Mouse (Mus musculus) heart, postnatal 0 days (tissue): ENCODE data around the gene Mast4. TPM values are rescaled to one million over a fixed set of nuclear protein-coding genes. Genes with fewer than 3 reads are reported as not detected.

Source experiments
- ATAC-seq: fragments of 200-750 bp; cut with Nextera tagmentation; 2 replicates; pipeline ENCODE4 v1.8.0; 2017; ENCODE audit warnings: low read depth, moderate number of reproducible peaks, moderate library complexity; ENCODE audit not compliant: insufficient read depth
- DNase-seq: peaks from one replicate; pipeline ENCODE4 v3.0.0-alpha.2; 2016; ENCODE audit warnings: low spot score
- H3K27ac ChIP-seq: fragments of 300-500 bp; sonication (generic); 2 replicates; pipeline ENCODE4 v1.5.1; 2014; ENCODE audit warnings: low read depth, mild to moderate bottlenecking
- H3K27me3 ChIP-seq: fragments of 300-500 bp; sonication (generic); 2 replicates; pipeline ENCODE4 v1.6.1; 2014; ENCODE audit warnings: low read length, mixed read lengths; ENCODE audit not compliant: control insufficient read depth, insufficient read depth
- H3K36me3 ChIP-seq: fragments of 300-500 bp; sonication (generic); replicated peaks from 2 replicates; pipeline ENCODE4 v1.6.1; 2014; ENCODE audit warnings: low read length, mixed read lengths; ENCODE audit not compliant: control insufficient read depth, insufficient read depth
- H3K4me1 ChIP-seq: fragments of 300-500 bp; sonication (generic); 2 replicates; pipeline ENCODE4 v1.6.1; 2014; ENCODE audit warnings: antibody characterized with exemption; ENCODE audit not compliant: control insufficient read depth, insufficient read depth
- H3K4me2 ChIP-seq: fragments of 300-500 bp; sonication (generic); 2 replicates; pipeline ENCODE4 v1.6.1; 2014; ENCODE audit warnings: low read depth, mild to moderate bottlenecking, low read length, moderate library complexity
- H3K4me3 ChIP-seq: fragments of 300-500 bp; sonication (generic); 2 replicates; pipeline ENCODE4 v1.5.1; 2014; ENCODE audit warnings: low read depth, low read length
- H3K9ac ChIP-seq: fragments of 300-500 bp; sonication (generic); replicated peaks from 2 replicates; pipeline ENCODE4 v1.6.1; 2014; ENCODE audit warnings: low read depth, low read length, mixed read lengths
- H3K9me3 ChIP-seq: fragments of 300-500 bp; sonication (generic); replicated peaks from 2 replicates; pipeline ENCODE4 v1.6.1; 2016; ENCODE audit warnings: low read length; ENCODE audit not compliant: control insufficient read depth
- CTCF ChIP-seq: IDR thresholded peaks from 2 replicates; pipeline ENCODE4 v1.5.1; 2016; ENCODE audit warnings: antibody characterized with exemption, control low read depth, low read depth
- EP300 ChIP-seq: IDR thresholded peaks from 2 replicates; pipeline ENCODE4 v1.6.1; 2016; ENCODE audit warnings: antibody characterized with exemption, low read depth
- WGBS: fragments of 180-500 bp; shearing (Covaris S2); extraction: QIAGEN DNeasy Blood & Tissue Kit; methylation state at CpG from one replicate; pipeline ENCODE4 v1.1.7; 2014; 5-methylcytosine and 5-hydroxymethylcytosine counted together
- polyA plus RNA-seq: library from polyadenylated mRNA; unstranded; fragments of >200 nt; fragmentation: Nextera tagmentation; extraction: Ambion mirVana; gene quantifications from 2 replicates; pipeline ENCODE4 v1.2.1, GENCODE M21; 2015
- total RNA-seq: library from RNA; depleted of rRNA; stranded (reverse); fragments of >200 nt; gene quantifications from 2 replicates; pipeline ENCODE4 v1.2.3, GENCODE M21; 2014; ENCODE audit warnings: low replicate concordance

The Mast4 gene
- total and polyA plus RNA-seq, 2 experiments from 2014 or later = 26.7 to 35.5 TPM

DNA sequence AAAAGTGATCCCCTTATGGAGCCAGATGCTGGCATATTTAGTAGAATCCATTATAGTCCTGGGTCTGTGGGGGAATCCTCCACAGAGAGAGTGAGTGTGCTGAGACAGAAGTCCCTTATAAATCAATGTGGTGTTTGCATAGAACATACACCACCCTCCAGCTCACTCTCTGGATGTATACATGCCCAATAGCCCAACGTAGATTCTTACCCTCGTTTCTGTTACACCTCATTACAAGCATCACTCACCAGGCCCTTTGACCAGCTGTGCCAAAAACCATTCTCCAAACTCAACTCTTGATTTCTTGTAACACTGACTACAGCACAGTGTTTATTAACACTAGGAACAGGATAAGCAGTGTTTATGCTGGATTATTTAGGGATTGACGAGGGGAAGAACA lies 72.2 kb downstream of the Mast4 start:
- H3K4me3 ChIP-seq = no peak overlapping the region
- H3K36me3 ChIP-seq = no peaks in the 10 kb centered on the region
- no peaks in the 10 kb centered on the region for H3K27me3 ChIP-seq
- TF ChIP-seq CTCF (no peak), EP300 (no peak)
- DNase-seq = no peak
- peaks cover 8% of the 10 kb centered on the region; the same call in 1 of the 2 replicates for H3K4me1 ChIP-seq
- H3K9me3 ChIP-seq = 0 out of 2 replicates have a peak, but pooled peaks cover 3% of the 10 kb centered on the region
- no peak overlapping the region for H3K4me2 ChIP-seq
- H3K9ac ChIP-seq = no peak overlapping the region
- 76% methylated on average over 3 of the region's 3 CpGs for WGBS
- ATAC-seq = no peak
- no peak overlapping the region for H3K27ac ChIP-seq

- WGBS = 48% methylated on average over 3 of the region's 3 CpGs
- no peak overlapping the region for H3K4me2 ChIP-seq
- no peak for TF ChIP-seq EP300
- TF ChIP-seq CTCF = no peak
- peaks cover 8% of the 10 kb centered on the region; the same call in 1 of the 2 replicates for H3K4me1 ChIP-seq
- no peaks in the 10 kb centered on the region for H3K36me3 ChIP-seq
- H3K27ac ChIP-seq = no peak overlapping the region
- no peak overlapping the region for H3K4me3 ChIP-seq
- peak; percentile 51; the same call in 1 of the 2 replicates for ATAC-seq
- H3K9me3 ChIP-seq = 0 out of 2 replicates have a peak, but pooled peaks cover 3% of the 10 kb centered on the region
- no peak overlapping the region for H3K9ac ChIP-seq
- no peak for DNase-seq
- no peaks in the 10 kb centered on the region for H3K27me3 ChIP-seq
Observed at GRCm38 (mm10) chr13:103260414-103260813, 73.9 kb downstream of the Mast4 start.

GRCm38 (mm10) chr13:103258106-103258505 lies 76.2 kb downstream of the Mast4 start:
- ATAC-seq (no peak), DNase-seq (no peak)
- H3K36me3 ChIP-seq = no peaks in the 10 kb centered on the region
- WGBS = 42% methylated on average over 3 of the region's 3 CpGs
- peaks cover 8% of the 10 kb centered on the region; the same call in 1 of the 2 replicates for H3K4me1 ChIP-seq
- H3K27me3 ChIP-seq = no peaks in the 10 kb centered on the region
- no peak overlapping the region for H3K27ac ChIP-seq
- H3K4me3 ChIP-seq = no peak overlapping the region
- TF ChIP-seq CTCF (no peak), EP300 (no peak)
- H3K9me3 ChIP-seq = no peaks in the 10 kb centered on the region
- no peak overlapping the region for H3K4me2 ChIP-seq
- H3K9ac ChIP-seq = no peak overlapping the region

GRCm38 (mm10) chr13:103254861-103255260 lies 79.4 kb downstream of the Mast4 start:
- no peak overlapping the region for H3K4me2 ChIP-seq
- DNase-seq (no peak), ATAC-seq (no peak)
- H3K27me3 ChIP-seq = no peaks in the 10 kb centered on the region
- no peaks in the 10 kb centered on the region for H3K9me3 ChIP-seq
- TF ChIP-seq EP300 (no peak), CTCF (no peak)
- peaks cover 8% of the 10 kb centered on the region; the same call in 1 of the 2 replicates for H3K4me1 ChIP-seq
- 62% methylated on average over 3 of the region's 3 CpGs for WGBS
- no peak overlapping the region for H3K4me3 ChIP-seq
- no peaks in the 10 kb centered on the region for H3K36me3 ChIP-seq
- no peak overlapping the region for H3K27ac ChIP-seq
- no peak overlapping the region for H3K9ac ChIP-seq

GRCm38 (mm10) chr13:103253077-103253476 lies 81.2 kb downstream of the Mast4 start:
- H3K9me3 ChIP-seq = no peaks in the 10 kb centered on the region
- H3K4me2 ChIP-seq = no peak overlapping the region
- no peak overlapping the region for H3K4me3 ChIP-seq
- WGBS = 94% methylated on average over 6 of the region's 6 CpGs
- peaks cover 2% of the 10 kb centered on the region; the same call in 1 of the 2 replicates for H3K4me1 ChIP-seq
- TF ChIP-seq CTCF (no peak), EP300 (no peak)
- no peaks in the 10 kb centered on the region for H3K27me3 ChIP-seq
- no peak for DNase-seq
- H3K9ac ChIP-seq = no peak overlapping the region
- no peak for ATAC-seq
- no peaks in the 10 kb centered on the region for H3K36me3 ChIP-seq
- H3K27ac ChIP-seq = no peak overlapping the region
